Mouse (Mus musculus): ENCODE results near the gene Spag4.

DNA sequence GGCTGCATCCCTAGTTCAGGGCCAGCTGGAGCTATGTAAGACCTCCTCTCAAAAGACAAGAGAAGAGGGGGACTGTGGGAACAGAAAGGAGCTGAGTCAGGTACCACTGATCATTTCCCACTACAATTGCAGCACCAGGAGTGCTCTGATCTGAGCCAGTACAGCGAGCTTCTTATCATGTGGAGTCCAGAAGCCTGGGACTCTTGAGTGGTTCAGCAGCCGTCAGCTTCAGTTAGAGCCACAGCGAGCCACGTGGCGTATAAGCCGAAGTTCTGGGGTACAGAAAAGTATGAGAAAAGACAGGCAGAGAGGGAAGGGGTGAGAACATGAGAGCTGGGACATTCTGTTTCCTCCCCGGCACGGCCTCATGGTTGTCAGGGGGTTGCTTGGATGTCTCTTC lies 43.8 kb upstream of the Spag4 start:
- TF ChIP-seq EP300 (IDR thresholded peaks at IDR 0.05; ENCODE audit: low read depth) (peak; percentile 56; the same call in 1 of the 2 replicates), CTCF (IDR thresholded peaks at IDR 0.05; ENCODE audit: low read depth) (no peak)

Data from liver, embryonic 14.5 days (tissue).